Mouse (Mus musculus) MEL (cell line): Measurements from ENCODE around the gene Phospho1. TPM values are rescaled to one million over a fixed set of nuclear protein-coding genes. Genes with fewer than 3 reads are reported as not detected.

Experiments used
- DNase-seq: peaks from one replicate; pipeline ENCODE4 v3.0.0; 2011; ENCODE audit warnings: low read depth, low spot score
- H3K27ac ChIP-seq: 2 replicates; pipeline ENCODE4 v1.5.1; 2012; ENCODE audit warnings: low read depth, mild to moderate bottlenecking, control low read depth, low read length, moderate library complexity; ENCODE audit not compliant: control insufficient read depth
- H3K27me3 ChIP-seq, 2 experiments: fragments of 150-350 bp in 1 of 2; sonication (generic) in 1 of 2; 2 replicates each; pipeline ENCODE4 v1.6.1; 2012; ENCODE audit warnings: low read length in 2 of 2, mild to moderate bottlenecking in 2 of 2, improper control_type of control experiment in 1 of 2, moderate library complexity in 1 of 2; ENCODE audit not compliant: insufficient read depth in 2 of 2, control insufficient read depth in 1 of 2
- H3K36me3 ChIP-seq, 2 experiments: 2 replicates each; pipeline ENCODE4 v1.6.1; 2012 to 2014; ENCODE audit warnings: low read length in 2 of 2, improper control_type of control experiment in 1 of 2, inconsistent platforms in 1 of 2, mild to moderate bottlenecking in 1 of 2; ENCODE audit not compliant: insufficient read depth in 2 of 2, control insufficient read depth in 1 of 2
- H3K4me1 ChIP-seq, 2 experiments: fragments of 150-350 bp in 1 of 2; sonication (generic) in 1 of 2; 2 replicates each; pipeline ENCODE4 v1.6.1; 2012; ENCODE audit warnings: low read length in 2 of 2, improper control_type of control experiment in 1 of 2, mild to moderate bottlenecking in 1 of 2; ENCODE audit not compliant: insufficient read depth in 2 of 2, control insufficient read depth in 1 of 2
- H3K4me3 ChIP-seq, 2 experiments: fragments of 150-350 bp in 1 of 2; sonication (generic) in 1 of 2; 2 replicates each; pipeline ENCODE4 v1.5.1; 2012; ENCODE audit warnings: low read depth in 2 of 2, low read length in 2 of 2, mild to moderate bottlenecking in 2 of 2, moderate library complexity in 2 of 2, control low read depth in 1 of 2, improper control_type of control experiment in 1 of 2; ENCODE audit not compliant: control insufficient read depth in 1 of 2, insufficient read depth in 1 of 2
- H3K79me2 ChIP-seq: 2 replicates; pipeline ENCODE4 v1.6.1; 2012; ENCODE audit warnings: mild to moderate bottlenecking, low read length, moderate library complexity; ENCODE audit not compliant: control insufficient read depth, poor library complexity, insufficient read depth
- H3K9ac ChIP-seq: 2 replicates; pipeline ENCODE4 v1.6.1; 2012; ENCODE audit warnings: low read depth, mild to moderate bottlenecking, control low read depth, low read length, moderate library complexity; ENCODE audit not compliant: control insufficient read depth, poor library complexity, severe bottlenecking
- H3K9me3 ChIP-seq: fragments of 150-350 bp; sonication (generic); replicated peaks from 2 replicates; pipeline ENCODE4 v1.6.1; 2012; ENCODE audit warnings: mild to moderate bottlenecking, low read length, improper control_type of control experiment, moderate library complexity; ENCODE audit not compliant: insufficient read depth
- CHD1 ChIP-seq: IDR thresholded peaks from 2 replicates; pipeline ENCODE4 v1.6.1; 2012; ENCODE audit warnings: low read depth, mild to moderate bottlenecking, inconsistent platforms, low read length, improper control_type of control experiment
- CHD2 ChIP-seq: IDR thresholded peaks from 2 replicates; pipeline ENCODE4 v1.6.1; 2011; ENCODE audit warnings: low read length, improper control_type of control experiment
- CTCF ChIP-seq, 3 experiments: IDR thresholded peaks in 2 of 3; conservative IDR thresholded peaks in 1 of 3; 2 replicates each; pipeline ENCODE4 v1.5.1; 2011 to 2012; ENCODE audit warnings: low read length in 3 of 3, low read depth in 2 of 3, mild to moderate bottlenecking in 2 of 3, improper control_type of control experiment in 1 of 3, inconsistent platforms in 1 of 3, mixed read lengths in 1 of 3, moderate library complexity in 1 of 3; ENCODE audit not compliant: control insufficient read depth in 1 of 3, insufficient read depth in 1 of 3, poor library complexity in 1 of 3, severe bottlenecking in 1 of 3
- E2F4 ChIP-seq: IDR thresholded peaks from 2 replicates; pipeline ENCODE4 v1.6.1; 2011; ENCODE audit warnings: low read depth, low read length, improper control_type of control experiment, borderline replicate concordance
- ELF1 ChIP-seq: IDR thresholded peaks from 2 replicates; pipeline ENCODE4 v1.6.1; 2014; ENCODE audit warnings: low read depth, mild to moderate bottlenecking, inconsistent platforms, low read length, improper control_type of control experiment, moderate library complexity
- EP300 ChIP-seq, 2 experiments: IDR thresholded peaks; 2 replicates each; pipeline ENCODE4 v1.6.1; 2011; ENCODE audit warnings: improper control_type of control experiment in 2 of 2, low read length in 2 of 2, low read depth in 1 of 2, mild to moderate bottlenecking in 1 of 2
- GABPA ChIP-seq: IDR thresholded peaks from 2 replicates; pipeline ENCODE4 v1.6.1; 2012; ENCODE audit warnings: low read depth, mild to moderate bottlenecking, inconsistent platforms, low read length, improper control_type of control experiment, moderate library complexity
- HCFC1 ChIP-seq: IDR thresholded peaks from 2 replicates; pipeline ENCODE4 v1.6.1; 2012; ENCODE audit warnings: low read depth, mild to moderate bottlenecking, inconsistent platforms, low read length, improper control_type of control experiment, moderate library complexity
- KAT2A ChIP-seq: conservative IDR thresholded peaks from 2 replicates; pipeline ENCODE4 v1.6.1; 2012; ENCODE audit warnings: low read depth, low read length, improper control_type of control experiment, inconsistent platforms
- MAZ ChIP-seq: IDR thresholded peaks from 2 replicates; pipeline ENCODE4 v1.6.1; 2012; ENCODE audit warnings: low read depth, mild to moderate bottlenecking, inconsistent platforms, low read length, improper control_type of control experiment
- MYC ChIP-seq: IDR thresholded peaks from 2 replicates; pipeline ENCODE4 v1.6.1; 2011; ENCODE audit warnings: low read depth, mild to moderate bottlenecking, low read length, improper control_type of control experiment, moderate library complexity
- NRF1 ChIP-seq: IDR thresholded peaks from 2 replicates; pipeline ENCODE4 v1.6.1; 2014; ENCODE audit warnings: low read depth, mild to moderate bottlenecking, inconsistent platforms, low read length, improper control_type of control experiment, moderate library complexity; ENCODE audit not compliant: poor library complexity, insufficient read depth, severe bottlenecking
- POLR2A ChIP-seq, 2 experiments: IDR thresholded peaks; 2 replicates each; pipeline ENCODE4 v1.6.1; 2011 to 2012; ENCODE audit warnings: low read length in 2 of 2, mild to moderate bottlenecking in 2 of 2, control low read depth in 1 of 2, improper control_type of control experiment in 1 of 2, low read depth in 1 of 2, moderate library complexity in 1 of 2; ENCODE audit not compliant: control insufficient read depth in 1 of 2, insufficient read depth in 1 of 2, poor library complexity in 1 of 2
- POLR2AphosphoS2 ChIP-seq: IDR thresholded peaks from 2 replicates; pipeline ENCODE4 v1.6.1; 2011; ENCODE audit warnings: low read length, improper control_type of control experiment
- POLR2AphosphoS5 ChIP-seq: IDR thresholded peaks from 2 replicates; pipeline ENCODE4 v1.6.1; 2012; ENCODE audit warnings: low read depth, borderline replicate concordance, mild to moderate bottlenecking, inconsistent platforms, low read length, moderate library complexity, mixed read lengths
- RAD21 ChIP-seq: IDR thresholded peaks from 2 replicates; pipeline ENCODE4 v1.6.1; 2011; ENCODE audit warnings: mild to moderate bottlenecking, low read depth, low read length, improper control_type of control experiment
- SIN3A ChIP-seq: IDR thresholded peaks from 2 replicates; pipeline ENCODE4 v1.6.1; 2012; ENCODE audit warnings: low read length, improper control_type of control experiment, inconsistent platforms
- SMC3 ChIP-seq: IDR thresholded peaks from 2 replicates; pipeline ENCODE4 v1.6.1; 2011; ENCODE audit warnings: low read depth, low read length, improper control_type of control experiment
- TBP ChIP-seq: IDR thresholded peaks from 2 replicates; pipeline ENCODE4 v1.8.0; 2011; ENCODE audit warnings: low read depth, low read length, improper control_type of control experiment
- UBTF ChIP-seq: IDR thresholded peaks from 2 replicates; pipeline ENCODE4 v1.6.1; 2012; ENCODE audit warnings: low read depth, mild to moderate bottlenecking, inconsistent platforms, low read length, improper control_type of control experiment, moderate library complexity, borderline replicate concordance; ENCODE audit not compliant: insufficient read depth
- USF1 ChIP-seq: IDR thresholded peaks from 2 replicates; pipeline ENCODE4 v1.6.1; 2014; ENCODE audit warnings: low read depth, mild to moderate bottlenecking, inconsistent platforms, low read length, improper control_type of control experiment, moderate library complexity
- USF2 ChIP-seq, 2 experiments: IDR thresholded peaks; 2 replicates each; pipeline ENCODE4 v1.6.1; 2011 to 2012; ENCODE audit warnings: improper control_type of control experiment in 2 of 2, low read length in 2 of 2, borderline replicate concordance in 1 of 2, inconsistent platforms in 1 of 2, low read depth in 1 of 2, mild to moderate bottlenecking in 1 of 2; ENCODE audit not compliant: insufficient read depth in 1 of 2
- ZC3H11A ChIP-seq: IDR thresholded peaks from 2 replicates; pipeline ENCODE4 v1.6.1; 2012; ENCODE audit warnings: low read depth, mild to moderate bottlenecking, inconsistent platforms, low read length, improper control_type of control experiment
- ZKSCAN1 ChIP-seq: IDR thresholded peaks from 2 replicates; pipeline ENCODE4 v1.6.1; 2012; ENCODE audit warnings: low read depth, mild to moderate bottlenecking, inconsistent platforms, low read length, improper control_type of control experiment, moderate library complexity
- ZMIZ1 ChIP-seq: IDR thresholded peaks from 2 replicates; pipeline ENCODE4 v1.6.1; 2012; ENCODE audit warnings: low read depth, mild to moderate bottlenecking, inconsistent platforms, low read length, improper control_type of control experiment, moderate library complexity
- ZNF384 ChIP-seq: IDR thresholded peaks from 2 replicates; pipeline ENCODE4 v1.6.1; 2012; ENCODE audit warnings: low read depth, mild to moderate bottlenecking, inconsistent platforms, low read length, improper control_type of control experiment
- polyA plus RNA-seq, 2 experiments: library from polyadenylated mRNA; stranded (reverse) in 1 of 2; unstranded in 1 of 2; fragments of >175 nt in 1 of 2; fragments of >200 nt in 1 of 2; gene quantifications; 2 replicates each; pipeline versions ENCODE4 v1.2.1 to v1.2.4; 2012; ENCODE audit warnings: low replicate concordance in 2 of 2, low read depth in 1 of 2; ENCODE audit not compliant: insufficient read length in 2 of 2, insufficient read depth in 1 of 2, missing spikeins in 1 of 2
- total RNA-seq: library from RNA; depleted of rRNA; stranded (reverse); fragments of 300-350 nt; gene quantifications from 2 replicates; pipeline ENCODE4 v1.2.3, GENCODE M21; 2012

Phospho1 gene
- total and polyA plus RNA-seq, 3 experiments = 15.4 to 76.0 TPM; not detected in 1

- peaks cover 0 to 3% of the 10 kb centered on the region in 2 experiments; a peak in 2 of 4 replicates for H3K36me3 ChIP-seq
- peaks cover 3 to 4% of the 10 kb centered on the region in 2 experiments; a peak in 3 of 4 replicates for H3K4me1 ChIP-seq
- no peak overlapping the region for H3K4me3 ChIP-seq
- H3K27ac ChIP-seq = no peak overlapping the region
- TF ChIP-seq USF2 (IDR thresholded peaks at IDR 0.05; ENCODE audit: borderline replicate concordance in 1 of 2, insufficient read depth in 1 of 2, low read depth in 1 of 2, low read length in 2 of 2) = no peak
- TF ChIP-seq NRF1 = no peak
- no peak for TF ChIP-seq MAZ
- TF ChIP-seq CHD1 = no peak
- no peak for TF ChIP-seq POLR2A (IDR thresholded peaks at IDR 0.05; ENCODE audit: control insufficient read depth in 1 of 2, insufficient read depth in 1 of 2, low read depth in 1 of 2, low read length in 2 of 2, poor library complexity in 1 of 2)
- no peak for TF ChIP-seq ELF1
- TF ChIP-seq GABPA = no peak
- TF ChIP-seq TBP = no peak
- TF ChIP-seq ZKSCAN1 = no peak
- no peak for TF ChIP-seq CHD2
- TF ChIP-seq POLR2AphosphoS2 = no peak
- no peak for TF ChIP-seq E2F4
- TF ChIP-seq MYC = no peak
- TF ChIP-seq SIN3A = no peak
- no peaks in the 10 kb centered on the region for H3K79me2 ChIP-seq
- H3K9me3 ChIP-seq = no peaks in the 10 kb centered on the region
- H3K27me3 ChIP-seq = no peaks in the 10 kb centered on the region
- DNase-seq = no peak
- H3K9ac ChIP-seq = no peak overlapping the region
Observed at GRCm38 (mm10) chr11:95783958-95784357, 40.3 kb upstream of the Phospho1 start.

- H3K27ac ChIP-seq = no peak overlapping the region
- DNase-seq = peak; percentile 65
- H3K9me3 ChIP-seq = no peaks in the 10 kb centered on the region
- no peaks in the 10 kb centered on the region for H3K79me2 ChIP-seq
- no peak overlapping the region for H3K9ac ChIP-seq
- TF ChIP-seq KAT2A = no peak
- peak; percentile 58 for TF ChIP-seq SMC3
- TF ChIP-seq POLR2AphosphoS5 = no peak
- TF ChIP-seq SIN3A = 0 out of 2 replicates have a peak, but pooled peaks have one; percentile 18
- no peak for TF ChIP-seq UBTF
- TF ChIP-seq USF2 (IDR thresholded peaks at IDR 0.05; ENCODE audit: borderline replicate concordance in 1 of 2, insufficient read depth in 1 of 2, low read depth in 1 of 2, low read length in 2 of 2) = no peak
- TF ChIP-seq RAD21 = peak; percentile 61
- TF ChIP-seq ZKSCAN1 = no peak
- no peak for TF ChIP-seq EP300 (IDR thresholded peaks at IDR 0.05; ENCODE audit: low read depth in 1 of 2, low read length in 2 of 2)
- TF ChIP-seq CTCF (IDR thresholded peaks at IDR 0.05 in 2 of 3, conservative IDR thresholded peaks at IDR 0.05 in 1 of 3; ENCODE audit: control insufficient read depth in 1 of 3, insufficient read depth in 1 of 3, low read depth in 2 of 3, low read length in 3 of 3, poor library complexity in 1 of 3, severe bottlenecking in 1 of 3) = peak; percentile 68 to 71 (median 70)
- peak; percentile 61 for TF ChIP-seq ZNF384
- peak; percentile 45 for TF ChIP-seq ZC3H11A
- no peak for TF ChIP-seq ZMIZ1
- TF ChIP-seq USF1 = no peak
- TF ChIP-seq MYC = no peak
- TF ChIP-seq HCFC1 = no peak
- H3K36me3 ChIP-seq = no peaks in the 10 kb centered on the region; a peak in 1 of 4 replicates
- H3K27me3 ChIP-seq = no peaks in the 10 kb centered on the region
- H3K4me3 ChIP-seq = no peak overlapping the region
- H3K4me1 ChIP-seq = no peaks in the 10 kb centered on the region
Observed at GRCm38 (mm10) chr11:95785675-95786074, 38.6 kb upstream of the Phospho1 start.
